Mouse (Mus musculus): ENCODE results near the gene Fstl4.

DNA sequence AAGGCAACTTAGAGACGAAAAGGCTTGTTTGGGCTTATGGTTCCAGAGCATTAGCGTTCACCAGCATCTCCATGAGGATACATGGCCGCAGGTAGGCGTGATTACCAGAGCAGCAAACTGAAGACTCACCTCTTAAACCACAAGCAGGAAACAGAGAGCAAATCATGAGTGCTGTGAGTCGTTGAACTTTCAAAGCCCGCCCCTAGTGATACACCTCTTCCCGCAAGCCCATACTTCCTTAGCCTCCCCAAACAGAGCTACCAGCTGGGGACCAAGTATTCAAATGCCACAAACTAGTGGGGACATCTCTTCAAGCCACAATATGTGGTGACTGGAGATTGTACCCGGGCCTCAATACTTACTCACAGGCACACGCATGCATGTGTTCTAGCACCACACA is 332.4 kb downstream of the Fstl4 start:
- TF ChIP-seq POLR2A (IDR thresholded peaks at IDR 0.05; ENCODE audit: borderline replicate concordance, low read depth, low read length) (no peak), CTCF (IDR thresholded peaks at IDR 0.05; ENCODE audit: low read depth, low read length) (no peak)
